Mouse (Mus musculus): ENCODE data around the gene Tgm2.

- TF ChIP-seq CTCF (IDR thresholded peaks at IDR 0.05; ENCODE audit: low read depth) (no peak), EP300 (optimal IDR thresholded peaks at IDR 0.05) (no peak)
Measured at GRCm38 (mm10) chr2:158153728-158154343, 7.6 kb upstream of the Tgm2 start.
